8 mouse cellular contexts compared by ENCODE assay signal in genomic region chrX:48594099-48594760, GRCm38 (mm10). TPM values are rescaled to one million over a fixed set of nuclear protein-coding genes. Genes with fewer than 3 reads are reported as not detected.
DNase-seq lines count a peak whose midpoint lies in the region; ATAC-seq lines count a peak whose summit lies in the region.

Gene Zfp280c (minus strand): TSS chrX:48594504.

- peak; percentile 70 for DNase-seq in adipocyte (ENCODE audit: low spot score)
- DNase-seq in embryo, embryonic 10 days (ENCODE audit: low spot score), result peak; percentile 78
- peak; percentile 38 for DNase-seq in gastrocnemius, postnatal 10 days
- peak; percentile 69 to 79 for DNase-seq in left cerebral cortex, postnatal 14 days (ENCODE audit: low spot score in 2 of 2)
- DNase-seq in mesoderm, embryonic 11.5 days (ENCODE audit: low read depth, low spot score), result peak; percentile 63
- peak; percentile 52 to 72 for DNase-seq in right cerebral cortex, postnatal 36 days (ENCODE audit: low spot score in 2 of 2)
- DNase-seq in yolk sac, embryonic 10.5 days (ENCODE audit: low spot score), result peak; percentile 77

- intact Hi-C loops in left cerebral cortex, postnatal 14 days (cut with DNase I), result no loop called here

- ATAC-seq in inflammation-experienced regulatory T-cells, adult 6 months, result peak; percentile 92

RNA-seq across cellular contexts. Expression of gene Zfp280c, which starts in this region (rescaled TPM):
- total RNA-seq in gastrocnemius, postnatal 10 days (2021), result 10 to 100 TPM in 1 of 2 experiments, 1 to 10 TPM in 1; 5.9 to 10.8 TPM
- polyA plus RNA-seq in inflammation-experienced regulatory T-cells, adult 6 months (2017; shearing (Covaris generic)), result 10 to 100 TPM; 20.0 to 22.3 (median 20.1) TPM
- 10 to 100 TPM; 20.6 to 21.8 TPM for total RNA-seq in left cerebral cortex, postnatal 14 days (2021)

Comparison
In these comparisons a context has a peak if more than half of its experiments do, and no peak if none do; other contexts are left out.
1. Peak in every context shown above with its lines: DNase-seq and ATAC-seq.